Mouse (Mus musculus) heart, adult 2 months (tissue): ENCODE data around the gene Gm20388.

Experiments used
- CTCF ChIP-seq: fragments of 200-600 bp; IDR thresholded peaks from 2 replicates; pipeline ENCODE4 v1.8.1; 2022; ENCODE audit warnings: antibody characterized with exemption, mild to moderate bottlenecking, moderate library complexity
- EP300 ChIP-seq: fragments of 200-500 bp; IDR thresholded peaks from 2 replicates; pipeline ENCODE4 v1.6.1; 2011; ENCODE audit warnings: low read depth, low read length, control low read depth; ENCODE audit not compliant: insufficient read depth

- TF ChIP-seq CTCF (no peak), EP300 (no peak)
Measured at GRCm38 (mm10) chr8:122299581-122300254, 2389.1 kb downstream of the Gm20388 start.
